Mouse (Mus musculus) heart, embryonic 11.5 days (tissue): ENCODE results near the gene Wipf3. TPM values are rescaled to one million over a fixed set of nuclear protein-coding genes. Genes with fewer than 3 reads are reported as not detected.

Source experiments
- ATAC-seq: fragments of 200-750 bp; cut with Nextera tagmentation; replicated peaks from 2 replicates; pipeline ENCODE4 v1.8.0; 2017; ENCODE audit warnings: moderate library complexity; ENCODE audit not compliant: insufficient number of reproducible peaks, low FRiP score, low TSS enrichment
- H3K27ac ChIP-seq: fragments of 300-500 bp; sonication (generic); 2 replicates; pipeline ENCODE4 v1.5.1; 2014; ENCODE audit warnings: mild to moderate bottlenecking, low read depth, low read length
- H3K27me3 ChIP-seq: fragments of 300-500 bp; sonication (generic); 2 replicates; pipeline ENCODE4 v1.6.1; 2014; ENCODE audit warnings: mild to moderate bottlenecking, low read length, mixed read lengths; ENCODE audit not compliant: control insufficient read depth, insufficient read depth
- H3K36me3 ChIP-seq: fragments of 300-500 bp; sonication (generic); 2 replicates; pipeline ENCODE4 v1.6.1; 2014; ENCODE audit warnings: mild to moderate bottlenecking, low read length, moderate library complexity, mixed read lengths; ENCODE audit not compliant: control insufficient read depth, insufficient read depth
- H3K4me1 ChIP-seq: fragments of 300-500 bp; sonication (generic); 2 replicates; pipeline ENCODE4 v1.6.1; 2014; ENCODE audit warnings: low read length; ENCODE audit not compliant: control insufficient read depth, insufficient read depth
- H3K4me2 ChIP-seq: fragments of 300-500 bp; sonication (generic); 2 replicates; pipeline ENCODE4 v1.6.1; 2014; ENCODE audit warnings: mild to moderate bottlenecking, moderate library complexity
- H3K4me3 ChIP-seq: fragments of 300-500 bp; sonication (generic); 2 replicates; pipeline ENCODE4 v1.5.1; 2014; ENCODE audit warnings: low read depth, low read length
- H3K9ac ChIP-seq: fragments of 300-500 bp; sonication (generic); 2 replicates; pipeline ENCODE4 v1.6.1; 2014; ENCODE audit warnings: mild to moderate bottlenecking, low read depth, low read length, moderate library complexity
- H3K9me3 ChIP-seq: fragments of 300-500 bp; sonication (generic); replicated peaks from 2 replicates; pipeline ENCODE4 v1.6.1; 2016; ENCODE audit warnings: low read length; ENCODE audit not compliant: control insufficient read depth
- WGBS: fragments of 180-500 bp; shearing (Covaris S2); extraction: QIAGEN DNeasy Blood & Tissue Kit; methylation state at CpG from one replicate; pipeline ENCODE4 v1.1.7; 2014; ENCODE audit not compliant: insufficient replicate concordance; 5-methylcytosine and 5-hydroxymethylcytosine counted together
- polyA plus RNA-seq: library from polyadenylated mRNA; unstranded; fragments of >200 nt; fragmentation: Nextera tagmentation; extraction: Ambion mirVana; gene quantifications from 2 replicates; pipeline ENCODE4 v1.2.1, GENCODE M21; 2014

Wipf3 gene
- polyA plus RNA-seq, 1 experiment from 2014 or later: 3.8 TPM

DNA sequence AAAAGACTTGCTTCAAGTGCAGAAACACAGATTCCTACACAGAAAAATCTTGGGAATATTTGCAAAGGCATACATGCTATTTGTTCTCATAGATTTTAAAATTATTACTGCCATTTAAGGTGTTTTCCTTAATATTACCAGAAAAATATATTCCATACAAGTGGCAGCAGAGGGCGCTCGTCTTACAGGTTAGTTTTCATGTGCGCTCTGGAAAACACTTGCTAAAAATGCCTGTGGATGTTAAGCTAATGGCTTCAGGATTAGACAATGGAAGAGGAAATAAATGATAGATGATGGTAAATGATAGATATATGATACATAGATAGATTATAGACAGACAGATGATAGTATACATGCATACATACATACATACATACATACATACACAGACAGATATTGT is 37.6 kb upstream of the Wipf3 start:
- ATAC-seq: no peak
- Histone ChIP-seq H3K4me1 (no peaks in the 10 kb centered on the region), H3K27ac (no peak overlapping the region), H3K36me3 (no peaks in the 10 kb centered on the region), H3K27me3 (no peaks in the 10 kb centered on the region), H3K4me3 (no peak overlapping the region), H3K4me2 (no peak overlapping the region), H3K9ac (no peak overlapping the region), H3K9me3 (no peaks in the 10 kb centered on the region)
- 2% methylated on average over 3 of the region's 3 CpGs for WGBS

- no peaks in the 10 kb centered on the region for H3K27me3 ChIP-seq
- no peaks in the 10 kb centered on the region for H3K9me3 ChIP-seq
- 67% methylated on average over 6 of the region's 6 CpGs for WGBS
- H3K9ac ChIP-seq: no peak overlapping the region
- H3K4me3 ChIP-seq: no peak overlapping the region
- H3K4me1 ChIP-seq: no peaks in the 10 kb centered on the region
- no peaks in the 10 kb centered on the region for H3K36me3 ChIP-seq
- H3K27ac ChIP-seq: no peak overlapping the region
- ATAC-seq: no peak
- H3K4me2 ChIP-seq: no peak overlapping the region
These were observed 35.5 kb upstream of the Wipf3 start for GRCm38 (mm10) chr6:54393886-54394285.

GRCm38 (mm10) chr6:54399194-54399923 is 30.0 kb upstream of the Wipf3 start:
- Histone ChIP-seq H3K4me2 (no peak overlapping the region), H3K27ac (peak overlapping the region; percentile 73), H3K4me3 (no peak overlapping the region), H3K36me3 (no peaks in the 10 kb centered on the region), H3K4me1 (peaks cover 7% of the 10 kb centered on the region), H3K9me3 (no peaks in the 10 kb centered on the region), H3K27me3 (no peaks in the 10 kb centered on the region), H3K9ac (no peak overlapping the region)
- ATAC-seq: no peak
- 47% methylated on average over 11 of the region's 11 CpGs for WGBS

DNA sequence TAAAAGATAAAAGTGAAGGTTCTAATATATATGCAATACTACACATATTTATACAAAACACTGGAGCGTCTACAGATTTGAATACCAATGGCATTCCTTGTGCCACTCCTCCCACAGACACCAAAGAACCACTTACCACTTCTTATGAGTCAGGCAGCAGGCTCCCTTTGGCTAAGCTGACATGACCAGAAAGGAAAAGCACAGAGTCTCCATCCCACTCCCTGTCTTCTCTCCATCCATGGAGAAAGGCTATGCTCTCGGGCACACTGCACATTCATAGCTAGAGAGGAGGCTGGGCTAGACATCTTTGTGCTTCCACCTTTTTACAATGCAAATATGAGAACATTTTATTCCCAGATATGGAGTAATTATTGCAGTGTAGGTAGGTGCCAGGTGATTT is 27.9 kb upstream of the Wipf3 start:
- H3K4me2 ChIP-seq: no peak overlapping the region
- H3K27ac ChIP-seq: no peak overlapping the region
- H3K27me3 ChIP-seq: no peaks in the 10 kb centered on the region
- WGBS: 75% methylated on average over 2 of the region's 2 CpGs
- H3K9me3 ChIP-seq: no peaks in the 10 kb centered on the region
- H3K36me3 ChIP-seq: no peaks in the 10 kb centered on the region
- no peak overlapping the region for H3K9ac ChIP-seq
- peaks cover 7% of the 10 kb centered on the region for H3K4me1 ChIP-seq
- no peak for ATAC-seq
- H3K4me3 ChIP-seq: no peak overlapping the region

GRCm38 (mm10) chr6:54404916-54405315 is 24.5 kb upstream of the Wipf3 start:
- Histone ChIP-seq H3K4me2 (no peak overlapping the region), H3K4me1 (peaks cover under 1% of the 10 kb centered on the region), H3K9ac (no peak overlapping the region), H3K4me3 (no peak overlapping the region), H3K36me3 (no peaks in the 10 kb centered on the region), H3K9me3 (no peaks in the 10 kb centered on the region), H3K27me3 (no peaks in the 10 kb centered on the region), H3K27ac (no peak overlapping the region)
- no peak for ATAC-seq
- 59% methylated on average over 2 of the region's 2 CpGs for WGBS

- H3K9ac ChIP-seq: no peak overlapping the region
- H3K27me3 ChIP-seq: no peaks in the 10 kb centered on the region
- H3K4me3 ChIP-seq: no peak overlapping the region
- WGBS: 84% methylated on average over 5 of the region's 5 CpGs
- no peak overlapping the region for H3K27ac ChIP-seq
- no peaks in the 10 kb centered on the region for H3K9me3 ChIP-seq
- H3K4me1 ChIP-seq: no peaks in the 10 kb centered on the region
- ATAC-seq: no peak
- H3K4me2 ChIP-seq: no peak overlapping the region
- H3K36me3 ChIP-seq: no peaks in the 10 kb centered on the region
These were observed 23.3 kb upstream of the Wipf3 start for GRCm38 (mm10) chr6:54406116-54406515.

GRCm38 (mm10) chr6:54409271-54409670 is 20.1 kb upstream of the Wipf3 start:
- Histone ChIP-seq H3K4me3 (no peak overlapping the region), H3K9ac (no peak overlapping the region), H3K9me3 (no peaks in the 10 kb centered on the region), H3K27me3 (no peaks in the 10 kb centered on the region), H3K36me3 (no peaks in the 10 kb centered on the region), H3K4me1 (no peaks in the 10 kb centered on the region), H3K4me2 (no peak overlapping the region), H3K27ac (no peak overlapping the region)
- peak; percentile 42; the same call in 1 of the 2 replicates for ATAC-seq
- 35% methylated on average over 6 of the region's 6 CpGs for WGBS

DNA sequence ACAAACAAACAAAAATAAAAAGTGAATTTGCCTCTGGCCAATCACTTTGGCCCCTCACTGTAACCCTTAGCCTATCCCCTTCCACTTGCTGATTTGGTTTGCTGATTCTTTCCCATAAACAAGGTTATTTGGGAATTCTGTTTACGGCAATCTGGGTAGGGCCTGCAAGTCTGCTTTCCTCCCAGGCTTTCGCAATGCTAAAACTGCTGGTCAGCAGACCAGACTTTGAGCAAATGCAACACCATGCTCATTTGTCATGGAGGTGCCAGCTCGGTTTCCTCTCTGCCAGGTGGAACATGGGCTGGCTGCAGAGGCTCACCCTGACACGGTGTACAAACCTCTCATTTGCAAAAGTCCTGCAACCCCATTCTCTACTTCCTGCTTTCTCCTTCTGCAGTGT is 19.0 kb upstream of the Wipf3 start:
- Histone ChIP-seq H3K36me3 (no peaks in the 10 kb centered on the region), H3K9me3 (no peaks in the 10 kb centered on the region), H3K4me2 (no peak overlapping the region), H3K9ac (no peak overlapping the region), H3K27ac (no peak overlapping the region), H3K4me3 (no peak overlapping the region), H3K4me1 (no peaks in the 10 kb centered on the region), H3K27me3 (no peaks in the 10 kb centered on the region)
- 63% methylated on average over 4 of the region's 4 CpGs for WGBS
- no peak for ATAC-seq

GRCm38 (mm10) chr6:54411591-54411990 is 17.8 kb upstream of the Wipf3 start:
- H3K4me3 ChIP-seq: no peak overlapping the region
- no peak overlapping the region for H3K9ac ChIP-seq
- no peaks in the 10 kb centered on the region for H3K27me3 ChIP-seq
- no peak overlapping the region for H3K4me2 ChIP-seq
- no peak for ATAC-seq
- no peak overlapping the region for H3K27ac ChIP-seq
- H3K4me1 ChIP-seq: no peaks in the 10 kb centered on the region
- WGBS: 58% methylated on average over 8 of the region's 8 CpGs
- H3K36me3 ChIP-seq: no peaks in the 10 kb centered on the region
- no peaks in the 10 kb centered on the region for H3K9me3 ChIP-seq
